Mouse (Mus musculus): ENCODE data around the gene Nfix.

Gene Nfix

GRCm38 (mm10) chr8:84704356-84704755, 95.8 kb downstream of the Nfix start:
- peak; percentile 78 to 92 for DNase-seq (ENCODE audit: inconsistent age in 2 of 2, low spot score in 1 of 2)

- DNase-seq (ENCODE audit: inconsistent age in 2 of 2, low spot score in 1 of 2): no peak
These were observed 96.5 kb downstream of the Nfix start for GRCm38 (mm10) chr8:84703466-84704249.

GRCm38 (mm10) chr8:84702963-84703465, 97.1 kb downstream of the Nfix start:
- DNase-seq (ENCODE audit: inconsistent age in 2 of 2, low spot score in 1 of 2): no peak

GRCm38 (mm10) chr8:84702561-84702960, 97.6 kb downstream of the Nfix start:
- DNase-seq (ENCODE audit: inconsistent age in 2 of 2, low spot score in 1 of 2): no peak

GRCm38 (mm10) chr8:84700941-84701911, 98.9 kb downstream of the Nfix start, which contains the start of gene Lyl1:
Gene Lyl1 (plus strand): TSS chr8:84701457.
- peak; percentile 71 to 86 for DNase-seq (ENCODE audit: inconsistent age in 2 of 2, low spot score in 1 of 2)

GRCm38 (mm10) chr8:84700526-84700925, 99.6 kb downstream of the Nfix start:
- DNase-seq (ENCODE audit: inconsistent age in 2 of 2, low spot score in 1 of 2): no peak

GRCm38 (mm10) chr8:84699861-84700322, 100.3 kb downstream of the Nfix start:
- DNase-seq (ENCODE audit: inconsistent age in 2 of 2, low spot score in 1 of 2): peak; percentile 75 to 84

GRCm38 (mm10) chr8:84698929-84699401, 101.2 kb downstream of the Nfix start:
- peak in 1 of 2 experiments; percentile 80 for DNase-seq (ENCODE audit: inconsistent age in 2 of 2, low spot score in 1 of 2)

- no peak for DNase-seq (ENCODE audit: inconsistent age in 2 of 2, low spot score in 1 of 2)
These were observed 101.9 kb downstream of the Nfix start for GRCm38 (mm10) chr8:84698288-84698687.

- no peak for DNase-seq (ENCODE audit: inconsistent age in 2 of 2, low spot score in 1 of 2)
These were observed 102.7 kb downstream of the Nfix start for GRCm38 (mm10) chr8:84697166-84698130.

GRCm38 (mm10) chr8:84695140-84695539, 105.0 kb downstream of the Nfix start:
- DNase-seq (ENCODE audit: inconsistent age in 2 of 2, low spot score in 1 of 2): no peak

- no peak for DNase-seq (ENCODE audit: inconsistent age in 2 of 2, low spot score in 1 of 2)
These were observed 106.8 kb downstream of the Nfix start for GRCm38 (mm10) chr8:84693332-84693731.

- DNase-seq (ENCODE audit: inconsistent age in 2 of 2, low spot score in 1 of 2): peak; percentile 91 to 97
These were observed 110.8 kb downstream of the Nfix start for GRCm38 (mm10) chr8:84689091-84689915.

GRCm38 (mm10) chr8:84687705-84688100, 112.4 kb downstream of the Nfix start, which contains the start of gene Nacc1:
Gene Nacc1 (minus strand): TSS chr8:84687862.
- DNase-seq (ENCODE audit: inconsistent age in 2 of 2, low spot score in 1 of 2): peak; percentile 91 to 96

- DNase-seq (ENCODE audit: inconsistent age in 2 of 2, low spot score in 1 of 2): peak in 1 of 2 experiments; percentile 28
These were observed 113.0 kb downstream of the Nfix start for GRCm38 (mm10) chr8:84687003-84687704.

GRCm38 (mm10) chr8:84686191-84687002, 113.7 kb downstream of the Nfix start, which contains the start of gene Trmt1:
Gene Trmt1 (plus strand): TSS chr8:84686307.
- peak; percentile 50 to 77 for DNase-seq (ENCODE audit: inconsistent age in 2 of 2, low spot score in 1 of 2)

- DNase-seq (ENCODE audit: inconsistent age in 2 of 2, low spot score in 1 of 2): peak in 1 of 2 experiments; percentile 6
These were observed 115.6 kb downstream of the Nfix start for GRCm38 (mm10) chr8:84684537-84684936.
